In the genomic region with DNA sequence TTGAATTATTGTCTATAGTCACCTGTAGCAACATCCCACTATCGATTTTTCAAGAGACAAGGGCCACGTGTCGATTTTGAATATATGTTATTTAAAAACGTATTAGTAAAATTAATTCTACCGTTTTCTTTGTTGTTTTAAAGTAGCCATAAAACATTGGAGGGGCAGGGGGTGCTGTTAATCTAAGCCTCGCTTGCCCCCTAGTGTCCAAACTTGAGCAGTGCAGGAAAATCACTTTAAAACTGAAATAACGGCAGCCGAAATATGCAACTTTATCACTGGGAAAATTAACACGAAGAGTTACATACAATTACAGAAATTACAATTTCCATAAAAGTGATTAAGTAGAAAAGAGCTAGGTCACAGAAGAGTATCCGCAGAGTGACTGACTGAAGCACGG, we compare ENCODE assay signal across 9 mouse cellular contexts. TPM values are rescaled to one million over a fixed set of nuclear protein-coding genes. Genes with fewer than 3 reads are reported as not detected.
DNase-seq lines count a peak whose midpoint lies in the region; ATAC-seq and TF ChIP-seq lines count a peak whose summit lies in the region.
"Had no signal": no experiment of that assay in that cellular context is flagged by ENCODE, and none has a peak within 500 bp of the region (broad histone marks: within the 10 kb centered on the region; RNA-seq: fewer than 3 reads in every experiment).

No protein-coding gene starts in this region.

- H3K4me3 ChIP-seq in kidney, embryonic 15.5 days (replicated peaks): no peak overlapping the region
- H3K4me3 ChIP-seq: heart, embryonic 15.5 days had no signal

- H3K4me2 ChIP-seq in kidney, embryonic 15.5 days: no peak overlapping the region
- H3K4me2 ChIP-seq: heart, embryonic 15.5 days had no signal

- no peaks in the 10 kb centered on the region for H3K36me3 ChIP-seq in kidney, embryonic 15.5 days
- H3K36me3 ChIP-seq: heart, embryonic 15.5 days had no signal

- H3K9ac ChIP-seq in kidney, embryonic 15.5 days: no peak overlapping the region
- H3K9ac ChIP-seq: heart, embryonic 15.5 days had no signal

- 15% methylated on average over 11 of the region's 11 CpGs for WGBS in kidney, embryonic 15.5 days

- no peaks in the 10 kb centered on the region for H3K4me1 ChIP-seq in kidney, embryonic 15.5 days
- H3K4me1 ChIP-seq: heart, embryonic 15.5 days had no signal

- TF ChIP-seq CTCF in brain, embryonic 14.5 days (IDR thresholded peaks at IDR 0.05; ENCODE audit: borderline replicate concordance, extremely low read depth, insufficient read depth, insufficient read length): peak; percentile 80; the same call in 1 of the 2 replicates

- peak; percentile 8 for DNase-seq in adrenal gland, adult 2 months
- DNase-seq in adrenal gland, postnatal 4 days (ENCODE audit: low spot score in 2 of 2): no peak
- DNase-seq in kidney, adult 8-10 months: peak; percentile 2 to 16
- DNase-seq in brain, embryonic 14.5 days (ENCODE audit: low read depth): peak; percentile 76
- DNase-seq in kidney, postnatal 10 days: peak; percentile 62
- DNase-seq in lung, postnatal 36 days: peak; percentile 50
- DNase-seq in Muller cell, postnatal 12 days (ENCODE audit: inconsistent ontology term): no peak

- no peak for TF ChIP-seq POLR2A in brain, embryonic 14.5 days (IDR thresholded peaks at IDR 0.05; ENCODE audit: borderline replicate concordance, extremely low read depth, insufficient read depth, insufficient read length, poor library complexity, severe bottlenecking)

- H3K27me3 ChIP-seq in kidney, embryonic 15.5 days: no peaks in the 10 kb centered on the region

- no peak for ATAC-seq in kidney, embryonic 15.5 days (replicated peaks; ENCODE audit: low FRiP score)

- H3K27ac ChIP-seq in kidney, embryonic 15.5 days: no peak overlapping the region
- H3K27ac ChIP-seq: heart, embryonic 15.5 days had no signal

- H3K9me3 ChIP-seq in kidney, embryonic 15.5 days (replicated peaks): no peaks in the 10 kb centered on the region
- H3K9me3 ChIP-seq: heart, embryonic 15.5 days had no signal

RNA-seq across cellular contexts. Expression of gene Fam19a4, which starts 55.2 kb away (rescaled TPM):
- 1 to 10 TPM in 1 of 2 experiments, under 1 TPM in 1; 0.98 to 1.6 TPM for total RNA-seq in adrenal gland, adult 2 months (2021)
- polyA plus RNA-seq in adrenal gland, adult 2 months (2012; rRNA removed): 0.11 and 0.37 TPM in 2 replicates
- under 1 TPM; 0.08 to 0.40 TPM for total RNA-seq in adrenal gland, postnatal 4 days (2021)
- 0.98 and 1.00 TPM in 2 replicates for polyA plus RNA-seq in kidney, embryonic 15.5 days (2015; fragmentation: Nextera tagmentation; extraction: Ambion mirVana)
- 1.4 and 2.3 TPM in 2 replicates for polyA plus RNA-seq in brain, embryonic 14.5 days (2012; rRNA removed)

Comparison
In these comparisons a context has a peak if more than half of its experiments do, and no peak if none do; other contexts are left out.
1. DNase-seq: peak in adrenal gland, adult 2 months (single experiment), kidney, adult 8-10 months (2 of 2), brain, embryonic 14.5 days (single experiment), kidney, postnatal 10 days (single experiment) and lung, postnatal 36 days (single experiment); none in adrenal gland, postnatal 4 days (0 of 2) and Muller cell, postnatal 12 days (single experiment).